Mouse (Mus musculus) forebrain, embryonic 11.5 days (tissue): ENCODE measurements around the gene B3gat1. TPM values are rescaled to one million over a fixed set of nuclear protein-coding genes. Genes with fewer than 3 reads are reported as not detected.

Experiments used
- ATAC-seq: fragments of 200-750 bp; cut with Nextera tagmentation; replicated peaks from 2 replicates; pipeline ENCODE4 v1.8.0; 2017; ENCODE audit warnings: moderate TSS enrichment; ENCODE audit not compliant: low FRiP score
- DNase-seq: peaks from one replicate; pipeline ENCODE4 v3.0.0-alpha.2; 2017; ENCODE audit warnings: low spot score
- H3K27ac ChIP-seq: fragments of 300-500 bp; sonication (generic); 2 replicates; pipeline ENCODE4 v1.5.1; 2014; ENCODE audit warnings: low read depth, low read length
- H3K27me3 ChIP-seq: fragments of 300-500 bp; sonication (generic); 2 replicates; pipeline ENCODE4 v1.6.1; 2014; ENCODE audit warnings: mild to moderate bottlenecking, low read length, mixed read lengths; ENCODE audit not compliant: control insufficient read depth, insufficient read depth
- H3K36me3 ChIP-seq: fragments of 300-500 bp; sonication (generic); 2 replicates; pipeline ENCODE4 v1.6.1; 2014; ENCODE audit warnings: mild to moderate bottlenecking, low read length, moderate library complexity, mixed read lengths; ENCODE audit not compliant: control insufficient read depth, insufficient read depth
- H3K4me1 ChIP-seq: fragments of 300-500 bp; sonication (generic); replicated peaks from 2 replicates; pipeline ENCODE4 v1.6.1; 2014; ENCODE audit warnings: low read length, mixed read lengths; ENCODE audit not compliant: control insufficient read depth, insufficient read depth
- H3K4me2 ChIP-seq: fragments of 300-500 bp; sonication (generic); 2 replicates; pipeline ENCODE4 v1.6.1; 2014; ENCODE audit warnings: low read depth, mild to moderate bottlenecking, low read length, moderate library complexity, mixed read lengths; ENCODE audit not compliant: severe bottlenecking
- H3K4me3 ChIP-seq: fragments of 300-500 bp; sonication (generic); 2 replicates; pipeline ENCODE4 v1.5.1; 2014; ENCODE audit warnings: low read depth, low read length
- H3K9ac ChIP-seq: fragments of 300-500 bp; sonication (generic); 2 replicates; pipeline ENCODE4 v1.6.1; 2014; ENCODE audit warnings: low read length
- H3K9me3 ChIP-seq: fragments of 300-500 bp; sonication (generic); 2 replicates; pipeline ENCODE4 v1.6.1; 2016; ENCODE audit warnings: low read length, mixed read lengths; ENCODE audit not compliant: control insufficient read depth
- WGBS: fragments of 180-500 bp; shearing (Covaris S2); extraction: QIAGEN DNeasy Blood & Tissue Kit; methylation state at CpG from one replicate; pipeline ENCODE4 v1.1.7; 2014; 5-methylcytosine and 5-hydroxymethylcytosine counted together
- polyA plus RNA-seq: library from polyadenylated mRNA; unstranded; fragments of >200 nt; fragmentation: Nextera tagmentation; extraction: Ambion mirVana; gene quantifications from 2 replicates; pipeline ENCODE4 v1.2.1, GENCODE M21; 2014

The B3gat1 gene
- polyA plus RNA-seq, 1 experiment from 2014 or later: 8.2 TPM

GRCm38 (mm10) chr9:26718388-26718787 is 15.1 kb upstream of the B3gat1 start:
- H3K4me2 ChIP-seq: no peak overlapping the region
- no peak overlapping the region for H3K4me3 ChIP-seq
- no peaks in the 10 kb centered on the region for H3K4me1 ChIP-seq
- 39% methylated on average over 3 of the region's 3 CpGs for WGBS
- ATAC-seq (no peak), DNase-seq (no peak)
- H3K36me3 ChIP-seq: no peaks in the 10 kb centered on the region
- no peaks in the 10 kb centered on the region for H3K27me3 ChIP-seq
- no peak overlapping the region for H3K27ac ChIP-seq
- no peak overlapping the region for H3K9ac ChIP-seq
- no peaks in the 10 kb centered on the region for H3K9me3 ChIP-seq

- Histone ChIP-seq H3K9me3 (no peaks in the 10 kb centered on the region), H3K4me2 (no peak overlapping the region), H3K4me3 (no peak overlapping the region), H3K36me3 (no peaks in the 10 kb centered on the region), H3K27me3 (no peaks in the 10 kb centered on the region), H3K27ac (no peak overlapping the region), H3K9ac (no peak overlapping the region), H3K4me1 (no peaks in the 10 kb centered on the region)
- ATAC-seq: no peak
- WGBS: 58% methylated on average over 7 of the region's 7 CpGs
- DNase-seq: no peak
These were observed 11.8 kb upstream of the B3gat1 start for GRCm38 (mm10) chr9:26721771-26722170.

GRCm38 (mm10) chr9:26725709-26726108 is 7.8 kb upstream of the B3gat1 start:
- no peak overlapping the region for H3K4me2 ChIP-seq
- no peak overlapping the region for H3K4me3 ChIP-seq
- DNase-seq (no peak), ATAC-seq (no peak)
- no peaks in the 10 kb centered on the region for H3K4me1 ChIP-seq
- no peaks in the 10 kb centered on the region for H3K9me3 ChIP-seq
- no peak overlapping the region for H3K27ac ChIP-seq
- no peaks in the 10 kb centered on the region for H3K36me3 ChIP-seq
- no peak overlapping the region for H3K9ac ChIP-seq
- WGBS: 86% methylated on average over 3 of the region's 3 CpGs
- H3K27me3 ChIP-seq: no peaks in the 10 kb centered on the region

- Histone ChIP-seq H3K4me2 (no peak overlapping the region), H3K27ac (no peak overlapping the region), H3K36me3 (no peaks in the 10 kb centered on the region), H3K27me3 (no peaks in the 10 kb centered on the region), H3K9me3 (no peaks in the 10 kb centered on the region), H3K9ac (no peak overlapping the region), H3K4me1 (no peaks in the 10 kb centered on the region), H3K4me3 (no peak overlapping the region)
- ATAC-seq (no peak), DNase-seq (peak; percentile 71)
- 66% methylated on average over 2 of the region's 2 CpGs for WGBS
These were observed 6.1 kb upstream of the B3gat1 start for GRCm38 (mm10) chr9:26727445-26727844.

- H3K27me3 ChIP-seq: no peaks in the 10 kb centered on the region; the same call in 1 of the 2 replicates
- H3K36me3 ChIP-seq: no peaks in the 10 kb centered on the region
- ATAC-seq (no peak), DNase-seq (no peak)
- H3K9me3 ChIP-seq: no peaks in the 10 kb centered on the region
- H3K4me3 ChIP-seq: no peak overlapping the region
- H3K9ac ChIP-seq: no peak overlapping the region
- 78% methylated on average over 2 of the region's 2 CpGs for WGBS
- no peak overlapping the region for H3K27ac ChIP-seq
- no peaks in the 10 kb centered on the region for H3K4me1 ChIP-seq
- H3K4me2 ChIP-seq: no peak overlapping the region
These were observed 5.0 kb upstream of the B3gat1 start for GRCm38 (mm10) chr9:26728556-26728955.

- Histone ChIP-seq H3K9me3 (no peaks in the 10 kb centered on the region), H3K27me3 (no peaks in the 10 kb centered on the region; the same call in none of the 2 replicates), H3K4me3 (peak overlapping the region; percentile 68), H3K27ac (no peak overlapping the region), H3K9ac (peak overlapping the region; percentile 70), H3K4me2 (peak overlapping the region; percentile 94), H3K36me3 (no peaks in the 10 kb centered on the region), H3K4me1 (peaks cover 3% of the 10 kb centered on the region; the same call in 1 of the 2 replicates)
- 2% methylated on average over 37 of the region's 37 CpGs for WGBS
- ATAC-seq (peak; percentile 69), DNase-seq (no peak)
These were observed 458 bp downstream of the B3gat1 start for GRCm38 (mm10) chr9:26733986-26734385.

- H3K27ac ChIP-seq: no peak overlapping the region
- no peak for ATAC-seq
- DNase-seq: no peak
- no peak overlapping the region for H3K9ac ChIP-seq
- no peaks in the 10 kb centered on the region; the same call in none of the 2 replicates for H3K27me3 ChIP-seq
- no peak overlapping the region for H3K4me2 ChIP-seq
- no peaks in the 10 kb centered on the region for H3K36me3 ChIP-seq
- no peak overlapping the region for H3K4me3 ChIP-seq
- 81% methylated on average over 5 of the region's 5 CpGs for WGBS
- H3K4me1 ChIP-seq: peaks cover 3% of the 10 kb centered on the region; the same call in 1 of the 2 replicates
- H3K9me3 ChIP-seq: no peaks in the 10 kb centered on the region
These were observed 3.6 kb downstream of the B3gat1 start for GRCm38 (mm10) chr9:26737116-26737515.

GRCm38 (mm10) chr9:26742817-26743216 is 9.3 kb downstream of the B3gat1 start:
- Histone ChIP-seq H3K36me3 (no peaks in the 10 kb centered on the region), H3K4me2 (no peak overlapping the region), H3K4me3 (no peak overlapping the region), H3K4me1 (no peaks in the 10 kb centered on the region), H3K9me3 (no peaks in the 10 kb centered on the region), H3K9ac (no peak overlapping the region), H3K27me3 (no peaks in the 10 kb centered on the region), H3K27ac (no peak overlapping the region)
- no peak for DNase-seq
- ATAC-seq: no peak
- 90% methylated on average over 3 of the region's 3 CpGs for WGBS

- Histone ChIP-seq H3K36me3 (no peaks in the 10 kb centered on the region), H3K9me3 (no peaks in the 10 kb centered on the region), H3K9ac (no peak overlapping the region), H3K27ac (no peak overlapping the region), H3K4me2 (no peak overlapping the region), H3K4me1 (no peaks in the 10 kb centered on the region), H3K27me3 (no peaks in the 10 kb centered on the region), H3K4me3 (no peak overlapping the region)
- ATAC-seq (no peak), DNase-seq (no peak)
- WGBS: 9% methylated on average over 4 of the region's 4 CpGs
These were observed 13.6 kb downstream of the B3gat1 start for GRCm38 (mm10) chr9:26747121-26747520.
